Mouse (Mus musculus): ENCODE measurements around the gene Gm39566. TPM values are rescaled to one million over a fixed set of nuclear protein-coding genes. Genes with fewer than 3 reads are reported as not detected.
A peak's percentile ranks its signal among the peaks of the same experiment; 100 is the strongest.

Gm39566 gene
- polyA plus RNA-seq, 1 experiment: 0.02 TPM

GRCm38 (mm10) chr11:69855347-69855746 is 40.2 kb upstream of the Gm39566 start:
- peaks cover 10% of the 10 kb centered on the region for H3K27me3 ChIP-seq (ENCODE audit: control insufficient read depth, insufficient read depth, insufficient read length)
- no peak overlapping the region for H3K4me2 ChIP-seq (ENCODE audit: low read depth)
- no peaks in the 10 kb centered on the region for H3K36me3 ChIP-seq (ENCODE audit: control insufficient read depth, insufficient read depth)
- H3K4me3 ChIP-seq: no peak overlapping the region
- H3K79me2 ChIP-seq (ENCODE audit: control insufficient read depth, insufficient read depth): no peaks in the 10 kb centered on the region
- TF ChIP-seq E2F4 (IDR thresholded peaks at IDR 0.05; ENCODE audit: insufficient read depth) (no peak), USF1 (IDR thresholded peaks at IDR 0.05; ENCODE audit: low read depth) (no peak), POLR2AphosphoS2 (IDR thresholded peaks at IDR 0.05; ENCODE audit: insufficient read length, low read depth) (no peak), MAX (IDR thresholded peaks at IDR 0.05; ENCODE audit: low read depth) (no peak), SRF (IDR thresholded peaks at IDR 0.05; ENCODE audit: control insufficient read depth, insufficient read length, low read depth) (no peak), REST (IDR thresholded peaks at IDR 0.05; ENCODE audit: insufficient read depth, insufficient read length) (no peak), POLR2A (IDR thresholded peaks at IDR 0.05; ENCODE audit: insufficient read length, low read depth) (no peak), TCF12 (IDR thresholded peaks at IDR 0.05; ENCODE audit: insufficient read depth, poor library complexity, severe bottlenecking) (no peak)
- no peak overlapping the region for H3ac ChIP-seq (ENCODE audit: control insufficient read depth, insufficient read length)

GRCm38 (mm10) chr11:69854680-69855079 is 39.6 kb upstream of the Gm39566 start:
- H3ac ChIP-seq (ENCODE audit: control insufficient read depth, insufficient read length): no peak overlapping the region
- no peak overlapping the region for H3K4me3 ChIP-seq
- H3K27me3 ChIP-seq (ENCODE audit: control insufficient read depth, insufficient read depth, insufficient read length): peaks cover 10% of the 10 kb centered on the region
- no peaks in the 10 kb centered on the region for H3K36me3 ChIP-seq (ENCODE audit: control insufficient read depth, insufficient read depth)
- H3K4me2 ChIP-seq (ENCODE audit: low read depth): no peak overlapping the region
- H3K79me2 ChIP-seq (ENCODE audit: control insufficient read depth, insufficient read depth): no peaks in the 10 kb centered on the region
- no peak for TF ChIP-seq TCF3 (IDR thresholded peaks at IDR 0.05; ENCODE audit: insufficient read length, low read depth)
- no peak for TF ChIP-seq USF1 (IDR thresholded peaks at IDR 0.05; ENCODE audit: low read depth)
- no peak for TF ChIP-seq TCF12 (IDR thresholded peaks at IDR 0.05; ENCODE audit: insufficient read depth, poor library complexity, severe bottlenecking)
- no peak for TF ChIP-seq MYOD1 (IDR thresholded peaks at IDR 0.05; ENCODE audit: control insufficient read depth in 1 of 3, insufficient read length in 2 of 3, low read depth in 2 of 3)
- no peak for TF ChIP-seq SRF (IDR thresholded peaks at IDR 0.05; ENCODE audit: control insufficient read depth, insufficient read length, low read depth)
- no peak for TF ChIP-seq CEBPB (IDR thresholded peaks at IDR 0.05; ENCODE audit: insufficient read depth, poor library complexity, severe bottlenecking)

- Histone ChIP-seq H3K4me3 (no peak overlapping the region), H3K27me3 (ENCODE audit: control insufficient read depth, insufficient read depth, insufficient read length) (peaks cover 10% of the 10 kb centered on the region), H3K36me3 (ENCODE audit: control insufficient read depth, insufficient read depth) (peaks cover 3% of the 10 kb centered on the region), H3K4me2 (ENCODE audit: low read depth) (no peak overlapping the region), H3K79me2 (ENCODE audit: control insufficient read depth, insufficient read depth) (no peaks in the 10 kb centered on the region), H3ac (ENCODE audit: control insufficient read depth, insufficient read length) (no peak overlapping the region)
- TF ChIP-seq POLR2AphosphoS2 (IDR thresholded peaks at IDR 0.05; ENCODE audit: insufficient read length, low read depth): peak; percentile 63
- TF ChIP-seq USF1 (IDR thresholded peaks at IDR 0.05; ENCODE audit: low read depth): peak; percentile 80
- TF ChIP-seq REST (IDR thresholded peaks at IDR 0.05; ENCODE audit: insufficient read depth, insufficient read length): no peak
- TF ChIP-seq MYOG (IDR thresholded peaks at IDR 0.05; ENCODE audit: control insufficient read depth in 1 of 3, insufficient read depth in 1 of 3, insufficient read length in 2 of 3, low read depth in 2 of 3): no peak
Measured at GRCm38 (mm10) chr11:69853994-69854393, 38.9 kb upstream of the Gm39566 start.

GRCm38 (mm10) chr11:69850754-69851153 is 35.7 kb upstream of the Gm39566 start:
- no peak overlapping the region for H3K4me3 ChIP-seq
- peaks cover 12% of the 10 kb centered on the region for H3K36me3 ChIP-seq (ENCODE audit: control insufficient read depth, insufficient read depth)
- H3K4me2 ChIP-seq (ENCODE audit: low read depth): no peak overlapping the region
- no peak overlapping the region for H3ac ChIP-seq (ENCODE audit: control insufficient read depth, insufficient read length)
- TF ChIP-seq MAX (IDR thresholded peaks at IDR 0.05; ENCODE audit: low read depth) (no peak), POLR2A (IDR thresholded peaks at IDR 0.05; ENCODE audit: insufficient read length, low read depth) (no peak), REST (IDR thresholded peaks at IDR 0.05; ENCODE audit: insufficient read depth, insufficient read length) (no peak), MYOG (IDR thresholded peaks at IDR 0.05; ENCODE audit: control insufficient read depth in 1 of 3, insufficient read depth in 1 of 3, insufficient read length in 2 of 3, low read depth in 2 of 3) (no peak), E2F4 (IDR thresholded peaks at IDR 0.05; ENCODE audit: insufficient read depth) (no peak), USF1 (IDR thresholded peaks at IDR 0.05; ENCODE audit: low read depth) (no peak), MYOD1 (IDR thresholded peaks at IDR 0.05; ENCODE audit: control insufficient read depth in 1 of 3, insufficient read length in 2 of 3, low read depth in 2 of 3) (no peak), TCF12 (IDR thresholded peaks at IDR 0.05; ENCODE audit: insufficient read depth, poor library complexity, severe bottlenecking) (no peak), SRF (IDR thresholded peaks at IDR 0.05; ENCODE audit: control insufficient read depth, insufficient read length, low read depth) (no peak), POLR2AphosphoS2 (IDR thresholded peaks at IDR 0.05; ENCODE audit: insufficient read length, low read depth) (no peak), TCF3 (IDR thresholded peaks at IDR 0.05; ENCODE audit: insufficient read length, low read depth) (no peak), CEBPB (IDR thresholded peaks at IDR 0.05; ENCODE audit: insufficient read depth, poor library complexity, severe bottlenecking) (no peak)
- H3K27me3 ChIP-seq (ENCODE audit: control insufficient read depth, insufficient read depth, insufficient read length): peaks cover 3% of the 10 kb centered on the region
- peaks cover 9% of the 10 kb centered on the region for H3K79me2 ChIP-seq (ENCODE audit: control insufficient read depth, insufficient read depth)

- TF ChIP-seq MAX (IDR thresholded peaks at IDR 0.05; ENCODE audit: low read depth): no peak
- no peak for TF ChIP-seq CEBPB (IDR thresholded peaks at IDR 0.05; ENCODE audit: insufficient read depth, poor library complexity, severe bottlenecking)
- TF ChIP-seq TCF12 (IDR thresholded peaks at IDR 0.05; ENCODE audit: insufficient read depth, poor library complexity, severe bottlenecking): no peak
- no peak for TF ChIP-seq POLR2AphosphoS2 (IDR thresholded peaks at IDR 0.05; ENCODE audit: insufficient read length, low read depth)
- TF ChIP-seq MYOG (IDR thresholded peaks at IDR 0.05; ENCODE audit: control insufficient read depth in 1 of 3, insufficient read depth in 1 of 3, insufficient read length in 2 of 3, low read depth in 2 of 3): no peak
- TF ChIP-seq USF1 (IDR thresholded peaks at IDR 0.05; ENCODE audit: low read depth): no peak
- no peak for TF ChIP-seq E2F4 (IDR thresholded peaks at IDR 0.05; ENCODE audit: insufficient read depth)
- TF ChIP-seq REST (IDR thresholded peaks at IDR 0.05; ENCODE audit: insufficient read depth, insufficient read length): no peak
- no peak for TF ChIP-seq TCF3 (IDR thresholded peaks at IDR 0.05; ENCODE audit: insufficient read length, low read depth)
- no peak for TF ChIP-seq POLR2A (IDR thresholded peaks at IDR 0.05; ENCODE audit: insufficient read length, low read depth)
- Histone ChIP-seq H3K36me3 (ENCODE audit: control insufficient read depth, insufficient read depth) (peaks cover 12% of the 10 kb centered on the region), H3K4me2 (ENCODE audit: low read depth) (no peak overlapping the region), H3ac (ENCODE audit: control insufficient read depth, insufficient read length) (no peak overlapping the region), H3K79me2 (ENCODE audit: control insufficient read depth, insufficient read depth) (peaks cover 9% of the 10 kb centered on the region), H3K4me3 (no peak overlapping the region), H3K27me3 (ENCODE audit: control insufficient read depth, insufficient read depth, insufficient read length) (no peaks in the 10 kb centered on the region)
Measured at GRCm38 (mm10) chr11:69849884-69850283, 34.8 kb upstream of the Gm39566 start.
